Mouse (Mus musculus) G1E (cell line): ENCODE measurements around the gene Fat3.

Experiments used
- CTCF ChIP-seq: IDR thresholded peaks from 2 replicates; pipeline ENCODE4 v1.5.1; 2012; ENCODE audit warnings: low read depth, low read length, inconsistent platforms, mixed read lengths
- GATA1 ChIP-seq: IDR thresholded peaks from 2 replicates; pipeline ENCODE4 v1.6.1; 2012; ENCODE audit warnings: borderline replicate concordance, low read length, inconsistent platforms, mixed read lengths

DNA sequence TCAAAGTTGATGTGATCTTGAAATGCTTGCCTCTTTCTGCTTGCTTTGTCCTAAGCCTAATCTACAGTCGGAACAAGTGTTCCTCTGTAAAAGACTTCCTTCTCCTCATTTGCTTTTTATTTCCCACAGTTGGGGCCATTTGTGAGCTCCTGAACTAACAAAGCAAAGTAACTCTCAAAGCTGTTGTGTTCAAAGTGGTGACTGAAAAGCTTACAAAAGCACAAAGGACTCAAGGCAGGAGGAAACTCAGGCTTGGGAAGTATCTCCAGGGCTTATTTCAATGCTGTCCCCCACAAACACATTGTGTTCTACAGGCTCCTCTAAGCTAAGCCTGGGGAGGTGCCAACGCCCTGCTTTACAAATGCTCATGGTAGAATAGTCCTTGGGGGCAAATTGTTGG lies 487.0 kb downstream of the Fat3 start:
- TF ChIP-seq GATA1 (no peak), CTCF (no peak)
